Mouse (Mus musculus) bone marrow, adult 2 months (tissue): ENCODE results near the gene Hist1h1a.

Experiments used
- CTCF ChIP-seq: fragments of 200-500 bp; IDR thresholded peaks from 2 replicates; pipeline ENCODE4 v1.5.1; 2011; ENCODE audit warnings: low read length, control low read depth; ENCODE audit not compliant: control insufficient read depth, insufficient read depth
- POLR2A ChIP-seq: fragments of 200-500 bp; IDR thresholded peaks from 2 replicates; pipeline ENCODE4 v1.6.1; 2011; ENCODE audit warnings: low read depth, mild to moderate bottlenecking, control low read depth, low read length, borderline replicate concordance; ENCODE audit not compliant: control insufficient read depth

DNA sequence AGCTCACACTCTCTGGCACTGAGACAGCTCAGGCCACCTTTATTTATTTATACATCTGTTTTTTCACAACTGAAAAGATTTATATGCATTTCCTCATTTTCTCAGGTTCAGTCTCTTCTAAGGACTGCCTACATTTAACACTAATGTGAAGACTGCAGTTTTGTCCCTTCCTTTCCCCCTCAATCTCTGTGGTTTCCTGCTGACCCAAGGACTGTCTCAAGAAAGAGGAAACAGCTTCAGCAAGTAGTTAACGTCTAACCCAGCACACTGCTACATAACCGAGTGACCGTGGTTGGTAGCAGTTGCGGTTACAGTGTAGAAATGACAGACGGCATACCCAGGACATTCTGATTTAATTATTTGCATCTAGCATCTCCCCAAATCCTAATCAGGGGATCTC, 35.9 kb downstream of the Hist1h1a start:
- no peak for TF ChIP-seq POLR2A
- TF ChIP-seq CTCF: no peak
